Mouse (Mus musculus) G1E (cell line): ENCODE data around the gene Acsl6.

Experiments
- CTCF ChIP-seq: IDR thresholded peaks from 2 replicates; pipeline ENCODE4 v1.5.1; 2012; ENCODE audit warnings: low read depth, low read length, inconsistent platforms, mixed read lengths
- GATA1 ChIP-seq: IDR thresholded peaks from 2 replicates; pipeline ENCODE4 v1.6.1; 2012; ENCODE audit warnings: borderline replicate concordance, low read length, inconsistent platforms, mixed read lengths
- TAL1 ChIP-seq: conservative IDR thresholded peaks from 2 replicates; pipeline ENCODE4 v1.6.1; 2012; ENCODE audit warnings: low read depth, low read length, inconsistent platforms, mixed read lengths

- no peak for TF ChIP-seq GATA1
- TF ChIP-seq CTCF = no peak
- no peak for TF ChIP-seq TAL1
Observed at GRCm38 (mm10) chr11:54293980-54294807, 9.4 kb upstream of the Acsl6 start.
